8 mouse cellular contexts compared by ENCODE assay signal in the genomic region with DNA sequence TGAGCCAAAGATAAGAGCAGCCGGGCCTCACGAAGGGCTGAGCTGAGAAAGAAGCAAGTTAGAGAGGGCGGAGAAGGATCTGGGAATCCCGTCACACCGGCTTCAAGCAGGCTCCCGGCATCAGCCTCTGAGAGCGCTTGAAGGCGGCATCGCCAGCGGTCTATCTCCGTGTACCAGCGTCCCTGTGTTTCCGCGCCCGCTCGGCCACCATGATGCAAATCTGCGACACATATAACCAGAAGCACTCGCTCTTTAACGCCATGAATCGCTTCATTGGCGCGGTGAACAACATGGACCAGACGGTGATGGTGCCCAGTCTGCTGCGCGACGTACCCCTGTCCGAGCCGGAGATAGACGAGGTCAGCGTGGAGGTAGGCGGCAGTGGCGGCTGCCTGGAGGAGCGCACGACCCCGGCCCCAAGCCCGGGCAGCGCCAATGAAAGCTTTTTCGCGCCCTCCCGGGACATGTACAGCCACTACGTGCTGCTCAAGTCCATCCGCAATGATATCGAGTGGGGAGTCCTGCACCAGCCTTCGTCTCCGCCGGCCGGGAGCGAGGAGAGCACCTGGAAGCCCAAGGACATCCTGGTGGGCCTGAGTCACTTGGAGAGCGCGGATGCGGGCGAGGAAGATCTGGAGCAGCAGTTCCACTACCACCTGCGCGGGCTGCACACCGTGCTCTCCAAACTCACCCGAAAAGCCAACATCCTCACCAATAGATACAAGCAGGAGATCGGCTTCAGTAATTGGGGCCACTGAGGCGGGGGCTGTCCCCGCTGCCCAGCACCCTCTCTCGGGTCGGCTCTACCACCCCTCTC. TPM values are rescaled to one million over a fixed set of nuclear protein-coding genes. Genes with fewer than 3 reads are reported as not detected.
DNase-seq lines count a peak whose midpoint lies in the region; ATAC-seq and TF ChIP-seq lines count a peak whose summit lies in the region.

No protein-coding gene starts in this region.

- no peaks in the 10 kb centered on the region; the same call in 1 of the 2 replicates for H3K27me3 ChIP-seq in heart, embryonic 12.5 days (replicated peaks)
- no peaks in the 10 kb centered on the region for H3K27me3 ChIP-seq in liver, embryonic 14.5 days (ENCODE audit: control insufficient read depth, insufficient read depth, low read length)

- H3K36me3 ChIP-seq in heart, embryonic 12.5 days: no peaks in the 10 kb centered on the region
- H3K36me3 ChIP-seq in liver, embryonic 14.5 days (replicated peaks; ENCODE audit: control insufficient read depth, insufficient read depth, low read depth): no peaks in the 10 kb centered on the region

- TF ChIP-seq EP300 in liver, embryonic 14.5 days (IDR thresholded peaks at IDR 0.05; ENCODE audit: low read depth): no peak

- peaks cover 6% of the 10 kb centered on the region for H3K4me1 ChIP-seq in heart, embryonic 12.5 days (replicated peaks)
- peaks cover 13 to 20% of the 10 kb centered on the region in 2 experiments for H3K4me1 ChIP-seq in liver, embryonic 14.5 days (replicated peaks; ENCODE audit: control insufficient read depth in 2 of 2, insufficient read depth in 2 of 2, low read length in 1 of 2)

- no peak for ATAC-seq in heart, embryonic 12.5 days (ENCODE audit: insufficient number of reproducible peaks, low FRiP score)
- ATAC-seq in liver, embryonic 14.5 days (ENCODE audit: insufficient read depth): peak; percentile 7; the same call in 1 of the 2 replicates

- no peaks in the 10 kb centered on the region for H3K9me3 ChIP-seq in heart, embryonic 12.5 days (replicated peaks)
- no peaks in the 10 kb centered on the region for H3K9me3 ChIP-seq in liver, embryonic 14.5 days (ENCODE audit: control insufficient read depth, low read length)

- WGBS in heart, embryonic 12.5 days: 12% methylated on average over 61 of the region's 61 CpGs
- 10% methylated on average over 61 of the region's 61 CpGs for WGBS in liver, embryonic 14.5 days (ENCODE audit: insufficient replicate concordance)

- H3K27ac ChIP-seq in heart, embryonic 12.5 days (ENCODE audit: poor library complexity, severe bottlenecking): peak overlapping the region; percentile 87
- H3K27ac ChIP-seq in liver, embryonic 14.5 days: peak overlapping the region; percentile 52

- peak overlapping the region; percentile 83 for H3K4me2 ChIP-seq in heart, embryonic 12.5 days
- H3K4me2 ChIP-seq in liver, embryonic 14.5 days (ENCODE audit: low read depth): peak overlapping the region; percentile 83

- H3K4me3 ChIP-seq in heart, embryonic 12.5 days: peak overlapping the region; percentile 68
- H3K4me3 ChIP-seq in liver, embryonic 14.5 days (ENCODE audit: insufficient read depth in 1 of 2, low read depth in 2 of 2, low read length in 2 of 2): peak overlapping the region; percentile 81 to 84

- DNase-seq in 3134 (ENCODE audit: extremely low read depth, insufficient read length, low spot score): peak; percentile 58
- DNase-seq in R1 (ENCODE audit: low read depth, low spot score): peak; percentile 18
- peak; percentile 41 for DNase-seq in embryo, embryonic 9.5 days (ENCODE audit: extremely low spot score)
- peak; percentile 43 for DNase-seq in kidney, postnatal 10 days
- DNase-seq in liver, embryonic 14.5 days (ENCODE audit: low read depth in 3 of 3, low spot score in 3 of 3): no peak
- peak; percentile 32 for DNase-seq in right cerebral cortex, adult 18-20 months
- DNase-seq in urinary bladder, postnatal 25 days (ENCODE audit: low spot score): peak; percentile 13

- no peak for TF ChIP-seq CTCF in liver, embryonic 14.5 days (IDR thresholded peaks at IDR 0.05; ENCODE audit: low read depth)

- H3K9ac ChIP-seq in heart, embryonic 12.5 days: peak overlapping the region; percentile 84
- peak overlapping the region; percentile 79 for H3K9ac ChIP-seq in liver, embryonic 14.5 days (replicated peaks)

RNA-seq across cellular contexts. Expression of a gene that starts 3.4 kb away (rescaled TPM):
- 31.7 and 31.9 TPM in 2 replicates for polyA plus RNA-seq in heart, embryonic 12.5 days (2016; fragmentation: Nextera tagmentation; extraction: Ambion mirVana)
- polyA plus RNA-seq in liver, embryonic 14.5 days (2012; rRNA removed): 16.2 and 19.0 TPM in 2 replicates
- polyA plus RNA-seq in liver, embryonic 14.5 days (2014; fragmentation: Nextera tagmentation; extraction: Ambion mirVana): 22.2 and 27.2 TPM in 2 replicates

Comparison
In these comparisons a context has a peak if more than half of its experiments do, and no peak if none do; other contexts are left out.
1. DNase-seq: peak in 3134 (single experiment), R1 (single experiment), embryo, embryonic 9.5 days (single experiment), kidney, postnatal 10 days (single experiment), right cerebral cortex, adult 18-20 months (single experiment) and urinary bladder, postnatal 25 days (single experiment); none in liver, embryonic 14.5 days (0 of 3).